Mouse (Mus musculus): ENCODE data around the gene Ipo13. TPM values are rescaled to one million over a fixed set of nuclear protein-coding genes. Genes with fewer than 3 reads are reported as not detected.
A peak's percentile ranks its signal among the peaks of the same experiment; 100 is the strongest.

The Ipo13 gene
- total and polyA plus RNA-seq, 3 experiments, result 60.8 to 104 (median 68.4) TPM

- 87% methylated on average over 10 of the region's 10 CpGs for WGBS
Observed at GRCm38 (mm10) chr4:117852152-117852868, 62.5 kb downstream of the Ipo13 start.

GRCm38 (mm10) chr4:117850871-117851270 is 63.9 kb downstream of the Ipo13 start:
- Histone ChIP-seq H3K36me3 (ENCODE audit: control insufficient read depth, insufficient read depth, low read length) (no peaks in the 10 kb centered on the region), H3K4me1 (ENCODE audit: control insufficient read depth, insufficient read depth, low read length) (peaks cover 1% of the 10 kb centered on the region; the same call in 1 of the 2 replicates), H3K79me2 (replicated peaks; ENCODE audit: control insufficient read depth, insufficient read depth, low read length) (no peaks in the 10 kb centered on the region), H3K27ac (no peak overlapping the region), H3K4me3 (no peak overlapping the region), H3K9ac (ENCODE audit: low read depth, low read length) (no peak overlapping the region), H3K27me3 (ENCODE audit: control insufficient read depth, insufficient read depth, low read length) (no peaks in the 10 kb centered on the region)
- TF ChIP-seq POLR2A (IDR thresholded peaks at IDR 0.05; ENCODE audit: insufficient read depth, low read depth, low read length), result no peak
- no peak for TF ChIP-seq EP300 (IDR thresholded peaks at IDR 0.05; ENCODE audit: insufficient read depth, low read depth, low read length)
- TF ChIP-seq CTCF (IDR thresholded peaks at IDR 0.05), result peak; percentile 44
- WGBS, result 67% methylated on average over 7 of the region's 7 CpGs
- intact Hi-C loops (cut with DNase I), result no loop called here
- peak; percentile 44 to 73 for DNase-seq

More at GRCm38 (mm10) chr4:117852152-117852868, 62.5 kb downstream of the Ipo13 start:
- Histone ChIP-seq H3K4me3 (no peak overlapping the region), H3K9ac (ENCODE audit: low read depth, low read length) (no peak overlapping the region), H3K79me2 (replicated peaks; ENCODE audit: control insufficient read depth, insufficient read depth, low read length) (no peaks in the 10 kb centered on the region), H3K36me3 (ENCODE audit: control insufficient read depth, insufficient read depth, low read length) (no peaks in the 10 kb centered on the region), H3K4me1 (ENCODE audit: control insufficient read depth, insufficient read depth, low read length) (peaks cover 1% of the 10 kb centered on the region; the same call in 1 of the 2 replicates), H3K27me3 (ENCODE audit: control insufficient read depth, insufficient read depth, low read length) (no peaks in the 10 kb centered on the region), H3K27ac (no peak overlapping the region)
- TF ChIP-seq POLR2A (IDR thresholded peaks at IDR 0.05; ENCODE audit: insufficient read depth, low read depth, low read length) (no peak), EP300 (IDR thresholded peaks at IDR 0.05; ENCODE audit: insufficient read depth, low read depth, low read length) (no peak), CTCF (IDR thresholded peaks at IDR 0.05) (no peak)
- DNase-seq, result no peak
- intact Hi-C loops (cut with DNase I), result no loop called here

- no peaks in the 10 kb centered on the region for H3K36me3 ChIP-seq (ENCODE audit: control insufficient read depth, insufficient read depth, low read length)
- intact Hi-C loops (cut with DNase I), result no loop called here
- H3K9ac ChIP-seq (ENCODE audit: low read depth, low read length), result no peak overlapping the region
- no peak overlapping the region for H3K27ac ChIP-seq
- H3K27me3 ChIP-seq (ENCODE audit: control insufficient read depth, insufficient read depth, low read length), result no peaks in the 10 kb centered on the region
- H3K4me1 ChIP-seq (ENCODE audit: control insufficient read depth, insufficient read depth, low read length), result peaks cover 1% of the 10 kb centered on the region; the same call in 1 of the 2 replicates
- H3K79me2 ChIP-seq (replicated peaks; ENCODE audit: control insufficient read depth, insufficient read depth, low read length), result no peaks in the 10 kb centered on the region
- no peak for DNase-seq
- WGBS, result 72% methylated on average over 7 of the region's 7 CpGs
- no peak overlapping the region for H3K4me3 ChIP-seq
- TF ChIP-seq POLR2A (IDR thresholded peaks at IDR 0.05; ENCODE audit: insufficient read depth, low read depth, low read length) (no peak), EP300 (IDR thresholded peaks at IDR 0.05; ENCODE audit: insufficient read depth, low read depth, low read length) (no peak), CTCF (IDR thresholded peaks at IDR 0.05) (no peak)
Observed at GRCm38 (mm10) chr4:117850176-117850575, 64.6 kb downstream of the Ipo13 start.

DNA sequence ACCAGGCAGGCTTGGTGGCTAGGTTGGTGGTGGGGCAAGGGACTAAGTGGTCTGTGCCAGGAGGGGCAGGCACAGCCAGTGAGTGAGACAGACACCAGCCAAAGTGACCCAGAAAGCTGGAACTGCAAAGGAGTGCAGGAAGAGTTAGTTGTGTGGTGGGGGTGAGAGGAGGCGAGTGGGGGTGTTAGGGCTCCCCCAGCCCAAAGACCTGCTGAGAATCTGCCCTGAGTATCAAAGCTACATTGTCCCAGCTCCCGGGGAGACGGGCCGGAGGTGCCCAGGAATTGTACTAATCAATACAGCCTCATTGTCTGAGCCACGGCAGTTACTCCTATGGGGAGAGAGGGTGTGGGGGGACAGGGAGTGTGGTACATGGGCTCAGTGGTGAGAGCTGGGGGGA is 65.3 kb downstream of the Ipo13 start:
- no peak overlapping the region for H3K27ac ChIP-seq
- no peaks in the 10 kb centered on the region for H3K79me2 ChIP-seq (replicated peaks; ENCODE audit: control insufficient read depth, insufficient read depth, low read length)
- peaks cover 1% of the 10 kb centered on the region; the same call in 1 of the 2 replicates for H3K4me1 ChIP-seq (ENCODE audit: control insufficient read depth, insufficient read depth, low read length)
- H3K27me3 ChIP-seq (ENCODE audit: control insufficient read depth, insufficient read depth, low read length), result no peaks in the 10 kb centered on the region
- no peaks in the 10 kb centered on the region for H3K36me3 ChIP-seq (ENCODE audit: control insufficient read depth, insufficient read depth, low read length)
- no peak for DNase-seq
- TF ChIP-seq CTCF (IDR thresholded peaks at IDR 0.05) (no peak), EP300 (IDR thresholded peaks at IDR 0.05; ENCODE audit: insufficient read depth, low read depth, low read length) (no peak), POLR2A (IDR thresholded peaks at IDR 0.05; ENCODE audit: insufficient read depth, low read depth, low read length) (no peak)
- no peak overlapping the region for H3K9ac ChIP-seq (ENCODE audit: low read depth, low read length)
- intact Hi-C loops (cut with DNase I), result no loop called here
- H3K4me3 ChIP-seq, result no peak overlapping the region
- WGBS, result 87% methylated on average over 5 of the region's 5 CpGs

DNA sequence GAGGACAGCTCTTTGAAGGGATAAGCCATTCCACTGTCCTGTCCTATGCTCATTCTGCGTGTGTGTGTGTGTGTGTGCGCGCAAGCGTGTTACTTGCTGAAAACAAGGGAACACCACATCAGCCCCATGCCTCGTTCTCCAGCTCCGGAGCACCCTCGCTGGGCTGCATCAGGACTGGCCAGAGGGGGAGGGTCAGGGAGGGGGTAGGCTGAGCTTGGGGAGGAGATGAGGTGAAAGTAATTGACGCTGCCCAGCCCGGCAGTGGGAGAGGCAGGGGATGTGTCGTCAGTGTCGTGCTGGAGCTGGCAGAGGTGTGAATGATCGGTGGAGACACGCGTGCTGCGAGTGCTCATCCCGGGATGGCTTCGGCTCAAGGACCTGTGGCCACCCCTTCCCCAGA is 65.7 kb downstream of the Ipo13 start:
- no peak for DNase-seq
- no peak overlapping the region for H3K9ac ChIP-seq (ENCODE audit: low read depth, low read length)
- no peak overlapping the region for H3K27ac ChIP-seq
- no peaks in the 10 kb centered on the region for H3K79me2 ChIP-seq (replicated peaks; ENCODE audit: control insufficient read depth, insufficient read depth, low read length)
- peaks cover 1% of the 10 kb centered on the region; the same call in 1 of the 2 replicates for H3K4me1 ChIP-seq (ENCODE audit: control insufficient read depth, insufficient read depth, low read length)
- H3K27me3 ChIP-seq (ENCODE audit: control insufficient read depth, insufficient read depth, low read length), result no peaks in the 10 kb centered on the region
- H3K4me3 ChIP-seq, result no peak overlapping the region
- no peak for TF ChIP-seq CTCF (IDR thresholded peaks at IDR 0.05)
- TF ChIP-seq EP300 (IDR thresholded peaks at IDR 0.05; ENCODE audit: insufficient read depth, low read depth, low read length), result no peak
- TF ChIP-seq POLR2A (IDR thresholded peaks at IDR 0.05; ENCODE audit: insufficient read depth, low read depth, low read length), result no peak
- intact Hi-C loops (cut with DNase I), result no loop called here
- 77% methylated on average over 17 of the region's 17 CpGs for WGBS
- no peaks in the 10 kb centered on the region for H3K36me3 ChIP-seq (ENCODE audit: control insufficient read depth, insufficient read depth, low read length)

- Histone ChIP-seq H3K79me2 (replicated peaks; ENCODE audit: control insufficient read depth, insufficient read depth, low read length) (no peaks in the 10 kb centered on the region), H3K4me1 (ENCODE audit: control insufficient read depth, insufficient read depth, low read length) (peaks cover 1% of the 10 kb centered on the region; the same call in 1 of the 2 replicates), H3K27ac (no peak overlapping the region), H3K4me3 (no peak overlapping the region), H3K27me3 (ENCODE audit: control insufficient read depth, insufficient read depth, low read length) (no peaks in the 10 kb centered on the region), H3K9ac (ENCODE audit: low read depth, low read length) (no peak overlapping the region), H3K36me3 (ENCODE audit: control insufficient read depth, insufficient read depth, low read length) (no peaks in the 10 kb centered on the region)
- intact Hi-C loops (cut with DNase I), result no loop called here
- DNase-seq, result no peak
- no peak for TF ChIP-seq EP300 (IDR thresholded peaks at IDR 0.05; ENCODE audit: insufficient read depth, low read depth, low read length)
- TF ChIP-seq CTCF (IDR thresholded peaks at IDR 0.05), result no peak
- no peak for TF ChIP-seq POLR2A (IDR thresholded peaks at IDR 0.05; ENCODE audit: insufficient read depth, low read depth, low read length)
- 75% methylated on average over 2 of the region's 2 CpGs for WGBS
Observed at GRCm38 (mm10) chr4:117847011-117847410, 67.8 kb downstream of the Ipo13 start.

Data from heart, adult 2 months (tissue).